Mouse (Mus musculus) embryonic facial prominence, embryonic 11.5 days (tissue): ENCODE results near the gene Hist1h1a. TPM values are rescaled to one million over a fixed set of nuclear protein-coding genes. Genes with fewer than 3 reads are reported as not detected.
"Not testable (repeated sequence)": the region's sequence is repeated elsewhere in the genome, so short reads cannot be mapped to it uniquely, and the experiment has no call there.

Source experiments
- ATAC-seq: fragments of 200-750 bp; cut with Nextera tagmentation; replicated peaks from 2 replicates; pipeline ENCODE4 v1.8.0; 2017; ENCODE audit warnings: low read depth; ENCODE audit not compliant: insufficient number of reproducible peaks, low FRiP score, low TSS enrichment
- DNase-seq: peaks from one replicate; pipeline ENCODE4 v3.0.0-alpha.2; 2015; ENCODE audit warnings: low spot score
- H3K27ac ChIP-seq: fragments of 300-500 bp; sonication (generic); replicated peaks from 2 replicates; pipeline ENCODE4 v1.5.1; 2014; ENCODE audit warnings: mild to moderate bottlenecking, low read depth, low read length, control low read depth
- H3K27me3 ChIP-seq: fragments of 300-500 bp; sonication (generic); 2 replicates; pipeline ENCODE4 v1.6.1; 2014; ENCODE audit warnings: mild to moderate bottlenecking, low read length, moderate library complexity, mixed read lengths; ENCODE audit not compliant: control insufficient read depth, insufficient read depth
- H3K36me3 ChIP-seq: fragments of 300-500 bp; sonication (generic); replicated peaks from 2 replicates; pipeline ENCODE4 v1.6.1; 2014; ENCODE audit warnings: low read depth, mild to moderate bottlenecking, low read length, moderate library complexity, mixed read lengths; ENCODE audit not compliant: control insufficient read depth, insufficient read depth
- H3K4me1 ChIP-seq: fragments of 300-500 bp; sonication (generic); 2 replicates; pipeline ENCODE4 v1.6.1; 2014; ENCODE audit warnings: low read length, mixed read lengths; ENCODE audit not compliant: control insufficient read depth, insufficient read depth
- H3K4me2 ChIP-seq: fragments of 300-500 bp; sonication (generic); 2 replicates; pipeline ENCODE4 v1.6.1; 2014; ENCODE audit warnings: low read depth, mild to moderate bottlenecking, control low read depth, low read length, moderate library complexity
- H3K4me3 ChIP-seq: fragments of 300-500 bp; sonication (generic); 2 replicates; pipeline ENCODE4 v1.5.1; 2014; ENCODE audit warnings: low read depth, low read length, control low read depth
- H3K9ac ChIP-seq: fragments of 300-500 bp; sonication (generic); replicated peaks from 2 replicates; pipeline ENCODE4 v1.6.1; 2014; ENCODE audit warnings: mild to moderate bottlenecking, control low read depth, low read length
- H3K9me3 ChIP-seq: fragments of 300-500 bp; sonication (generic); replicated peaks from 2 replicates; pipeline ENCODE4 v1.6.1; 2016; ENCODE audit warnings: mild to moderate bottlenecking, low read length, inconsistent platforms, mixed read lengths; ENCODE audit not compliant: control insufficient read depth
- WGBS: fragments of 180-500 bp; shearing (Covaris S2); extraction: QIAGEN DNeasy Blood & Tissue Kit; methylation state at CpG from one replicate; pipeline ENCODE4 v1.1.7; 2014; 5-methylcytosine and 5-hydroxymethylcytosine counted together
- polyA plus RNA-seq: library from polyadenylated mRNA; unstranded; fragments of >200 nt; fragmentation: Nextera tagmentation; extraction: Ambion mirVana; gene quantifications from 2 replicates; pipeline ENCODE4 v1.2.1, GENCODE M21; 2014

Gene Hist1h1a
- polyA plus RNA-seq, 1 experiment from 2014 or later = 4.5 TPM

DNA sequence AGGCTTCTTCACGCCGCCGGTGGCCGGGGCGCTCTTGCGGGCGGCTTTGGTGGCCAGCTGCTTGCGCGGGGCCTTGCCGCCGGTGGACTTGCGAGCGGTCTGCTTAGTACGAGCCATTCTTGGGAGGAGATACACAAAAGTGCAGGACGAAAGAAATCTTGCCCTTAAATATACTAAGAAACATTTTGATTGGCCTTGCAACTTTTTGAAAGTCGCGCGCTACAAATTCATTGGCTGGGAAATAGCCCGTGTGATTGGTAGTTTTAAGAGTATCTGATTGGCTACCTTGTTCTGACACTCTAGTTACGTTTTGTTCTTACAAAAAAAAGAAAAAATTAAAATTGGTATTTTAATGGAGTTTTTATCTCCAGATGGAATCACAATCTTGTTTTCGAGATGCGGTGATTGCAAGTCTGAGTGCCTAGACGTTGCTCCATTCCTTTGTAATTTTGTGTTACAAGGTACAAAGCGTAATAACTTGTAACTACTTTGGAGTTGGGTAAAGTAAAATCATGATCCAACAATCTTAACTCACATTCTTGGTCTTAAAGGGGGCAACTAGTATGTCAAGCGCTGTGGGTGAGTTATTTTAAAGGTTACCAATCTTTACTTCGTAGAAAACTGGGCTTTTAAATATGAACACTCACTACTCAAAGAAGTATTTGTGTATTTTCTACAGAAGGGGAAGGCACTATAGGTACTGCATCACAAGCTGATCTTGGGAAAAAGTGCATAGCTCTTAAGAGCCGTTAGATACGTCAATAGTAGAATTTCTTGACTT lies 17.9 kb upstream of the Hist1h1a start, which contains the start of gene Hist1h3c:
Hist1h3c (minus strand) TSS at position 222 of the 781 bp plus-strand sequence.
- DNase-seq (peak; percentile 94), ATAC-seq (peak; percentile 50; the same call in 1 of the 2 replicates)
- H3K4me2 ChIP-seq = peak within 1 kb of the TSS; percentile 49
- H3K36me3 ChIP-seq = no peaks in the 10 kb centered on the region
- H3K27me3 ChIP-seq = no peaks in the 10 kb centered on the region
- no peaks in the 10 kb centered on the region for H3K9me3 ChIP-seq
- peak within 1 kb of the TSS; percentile 99 for H3K27ac ChIP-seq
- H3K9ac ChIP-seq = peak within 1 kb of the TSS; percentile 74
- peak within 1 kb of the TSS; percentile 39 for H3K4me3 ChIP-seq
- WGBS = under 1% methylated on average over 23 of the region's 28 CpGs
- H3K4me1 ChIP-seq = no peaks in the 10 kb centered on the region

DNA sequence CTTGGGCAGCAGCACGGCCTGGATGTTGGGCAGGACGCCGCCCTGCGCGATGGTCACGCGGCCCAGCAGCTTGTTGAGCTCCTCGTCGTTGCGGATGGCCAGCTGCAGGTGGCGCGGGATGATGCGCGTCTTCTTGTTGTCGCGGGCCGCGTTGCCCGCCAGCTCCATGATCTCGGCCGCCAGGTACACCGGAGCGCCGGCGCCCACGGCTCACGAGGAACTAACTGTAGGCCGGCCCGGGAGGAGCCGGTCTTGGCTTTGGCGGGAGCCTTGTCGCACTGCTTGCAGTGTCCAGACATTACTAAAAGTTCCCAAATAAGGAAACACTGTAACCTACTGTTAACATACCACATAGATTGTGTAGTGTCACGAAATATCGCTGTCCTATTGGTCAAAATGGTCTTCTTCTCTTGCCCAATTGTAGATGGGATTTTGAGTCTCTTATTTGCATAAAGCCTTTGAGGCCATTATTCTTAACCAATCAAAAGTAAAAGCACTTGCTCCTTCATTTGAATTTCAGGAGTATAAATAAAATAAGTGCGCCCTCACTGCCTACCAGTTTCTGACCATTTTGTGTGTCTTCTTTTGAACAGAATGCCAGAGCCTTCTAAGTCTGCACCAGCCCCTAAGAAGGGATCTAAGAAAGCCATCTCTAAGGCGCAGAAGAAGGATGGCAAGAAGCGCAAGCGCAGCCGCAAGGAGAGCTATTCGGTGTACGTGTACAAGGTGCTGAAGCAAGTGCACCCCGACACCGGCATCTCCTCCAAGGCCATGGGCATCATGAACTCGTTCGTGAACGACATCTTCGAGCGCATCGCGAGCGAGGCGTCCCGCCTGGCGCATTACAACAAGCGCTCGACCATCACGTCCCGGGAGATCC lies 17.0 kb upstream of the Hist1h1a start, which contains the start of gene Hist1h2bb:
Hist1h2bb (plus strand) TSS at position 534 of the 880 bp plus-strand sequence.
- peak within 1 kb of the TSS; percentile 99 for H3K27ac ChIP-seq
- not testable (repeated sequence) for H3K9me3 ChIP-seq, H3K36me3 ChIP-seq, H3K4me1 ChIP-seq, H3K27me3 ChIP-seq
- DNase-seq = peak; percentile 91
- H3K4me2 ChIP-seq = peak within 1 kb of the TSS; percentile 49
- H3K9ac ChIP-seq = peak within 1 kb of the TSS; percentile 74
- peak; percentile 95 for ATAC-seq
- WGBS = under 1% methylated on average over 33 of the region's 58 CpGs
- H3K4me3 ChIP-seq = peak within 1 kb of the TSS; percentile 39

DNA sequence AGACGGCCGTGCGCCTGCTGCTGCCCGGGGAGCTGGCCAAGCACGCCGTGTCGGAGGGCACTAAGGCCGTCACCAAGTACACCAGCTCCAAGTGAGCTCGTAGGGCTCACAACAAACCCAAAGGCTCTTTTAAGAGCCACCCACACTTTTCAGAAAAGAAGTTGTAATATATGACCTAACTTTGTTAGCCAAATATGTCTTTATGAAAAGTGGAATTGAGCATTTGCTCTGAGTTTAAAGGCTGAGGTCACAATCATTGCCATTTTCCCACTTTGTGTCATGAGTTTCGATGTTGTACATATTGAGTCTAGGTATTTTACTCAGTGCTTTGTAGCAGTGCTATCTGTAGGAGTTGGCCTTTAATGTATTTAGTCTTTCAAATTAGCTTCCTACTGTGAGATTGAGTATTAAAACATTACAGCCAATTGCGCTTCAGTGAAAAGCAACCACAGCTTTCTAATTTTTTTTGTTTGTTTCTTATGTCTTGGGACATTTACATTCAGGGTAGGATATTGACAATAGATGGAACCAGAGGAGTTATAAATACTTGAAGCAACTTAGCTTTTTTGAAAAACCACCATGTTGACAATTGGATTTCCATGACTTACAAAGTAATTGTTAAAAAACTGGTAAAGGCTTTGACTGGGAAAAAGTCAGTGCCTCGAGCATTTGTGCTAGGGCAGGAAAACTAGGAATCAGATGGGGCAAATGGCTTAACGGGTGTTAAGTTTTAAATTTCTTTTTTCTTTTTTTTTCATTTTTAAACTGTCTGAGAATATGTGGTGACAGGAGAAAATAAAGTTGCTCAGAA lies 16.2 kb upstream of the Hist1h1a start:
- Histone ChIP-seq H3K9me3 (no peaks in the 10 kb centered on the region), H3K27ac (peak overlapping the region; percentile 99), H3K27me3 (no peaks in the 10 kb centered on the region), H3K4me2 (peak overlapping the region; percentile 33), H3K4me1 (no peaks in the 10 kb centered on the region), H3K4me3 (peak overlapping the region; percentile 25), H3K36me3 (no peaks in the 10 kb centered on the region), H3K9ac (peak overlapping the region; percentile 54)
- ATAC-seq = no peak
- peak; percentile 68 for DNase-seq
- 5% methylated on average over 10 of the region's 13 CpGs for WGBS

DNA sequence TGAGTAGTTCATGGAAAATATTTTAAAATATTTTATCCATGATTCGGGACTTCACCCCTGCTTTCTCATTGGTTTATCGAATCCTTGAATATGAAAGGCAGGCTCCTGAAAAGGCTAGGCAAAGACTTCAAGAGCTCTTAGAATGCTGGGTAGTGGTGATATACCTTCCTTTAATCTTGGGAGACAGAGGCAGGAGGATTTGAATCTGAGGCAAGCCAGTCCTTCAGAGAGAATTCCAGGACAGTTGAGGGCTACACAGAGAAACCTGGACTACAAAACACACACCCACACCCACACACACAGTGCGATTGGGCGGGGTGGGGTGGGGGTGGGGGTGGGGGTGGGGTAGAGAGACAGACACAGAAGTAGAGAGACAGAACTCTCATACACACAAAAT lies 15.6 kb upstream of the Hist1h1a start:
- WGBS = 13% methylated on average over 4 of the region's 4 CpGs
- peak overlapping the region; percentile 99 for H3K27ac ChIP-seq
- peak overlapping the region; percentile 51 for H3K9ac ChIP-seq
- H3K27me3 ChIP-seq = no peaks in the 10 kb centered on the region
- H3K9me3 ChIP-seq = no peaks in the 10 kb centered on the region
- no peaks in the 10 kb centered on the region for H3K36me3 ChIP-seq
- H3K4me3 ChIP-seq = no peak overlapping the region
- H3K4me1 ChIP-seq = no peaks in the 10 kb centered on the region
- peak; percentile 68 for DNase-seq
- ATAC-seq = no peak
- peak overlapping the region; percentile 29; the same call in 1 of the 2 replicates for H3K4me2 ChIP-seq

DNA sequence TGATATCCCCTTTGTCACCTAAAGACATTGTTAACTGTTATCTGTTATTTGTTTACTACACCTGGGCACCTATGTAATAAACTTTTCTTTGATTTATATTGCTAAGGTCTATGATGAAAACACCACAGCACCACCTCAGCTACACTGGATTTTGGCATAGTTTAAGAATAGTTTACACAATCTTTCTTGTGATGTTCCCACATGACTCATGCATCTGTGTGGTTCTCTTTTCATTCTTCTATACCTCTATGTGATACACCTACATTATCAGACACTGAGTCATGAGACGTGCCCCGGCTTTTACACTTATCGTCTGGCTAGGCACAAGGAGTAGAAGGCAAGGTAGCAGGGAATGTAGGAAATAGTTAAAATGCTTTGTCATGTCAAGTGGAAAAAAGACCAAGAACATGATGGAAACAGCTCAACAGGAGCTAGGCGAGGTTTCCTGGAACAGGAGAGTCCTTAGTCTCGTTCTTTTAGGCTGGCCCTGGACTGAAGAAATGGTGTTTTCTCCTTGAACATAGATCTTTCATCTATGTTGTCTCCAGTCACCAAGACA lies 13.8 kb upstream of the Hist1h1a start:
- no peaks in the 10 kb centered on the region for H3K36me3 ChIP-seq
- H3K4me3 ChIP-seq = no peak overlapping the region
- H3K27ac ChIP-seq = peak overlapping the region; percentile 72; the same call in 1 of the 2 replicates
- no peaks in the 10 kb centered on the region for H3K27me3 ChIP-seq
- WGBS = 91% methylated on average over 5 of the region's 5 CpGs
- no peak overlapping the region for H3K9ac ChIP-seq
- DNase-seq = no peak
- no peak overlapping the region for H3K4me2 ChIP-seq
- no peaks in the 10 kb centered on the region for H3K4me1 ChIP-seq
- H3K9me3 ChIP-seq = no peaks in the 10 kb centered on the region
- no peak for ATAC-seq

DNA sequence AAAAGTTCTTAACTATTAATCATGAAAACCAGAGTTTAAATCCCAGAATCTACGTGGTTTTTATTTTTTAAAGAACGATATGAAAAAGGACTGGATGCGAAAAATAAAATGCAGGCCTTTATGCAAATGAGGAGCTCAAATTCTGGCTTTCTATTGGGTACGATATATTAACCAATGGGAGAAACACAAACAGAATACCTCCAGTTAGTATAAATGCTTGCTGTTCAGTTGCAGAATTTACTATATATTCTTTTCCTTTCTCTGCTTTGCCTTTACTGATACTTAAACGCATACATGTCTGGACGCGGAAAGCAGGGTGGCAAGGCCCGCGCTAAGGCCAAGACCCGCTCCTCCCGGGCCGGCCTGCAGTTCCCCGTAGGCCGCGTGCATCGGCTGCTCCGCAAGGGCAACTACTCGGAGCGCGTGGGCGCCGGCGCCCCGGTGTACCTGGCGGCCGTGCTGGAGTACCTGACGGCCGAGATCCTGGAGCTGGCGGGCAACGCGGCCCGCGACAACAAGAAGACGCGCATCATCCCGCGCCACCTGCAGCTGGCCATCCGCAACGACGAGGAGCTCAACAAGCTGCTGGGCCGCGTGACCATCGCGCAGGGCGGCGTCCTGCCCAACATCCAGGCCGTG lies 12.5 kb upstream of the Hist1h1a start, which contains the start of gene Hist1h2ab:
Hist1h2ab (plus strand) TSS at position 288 of the 639 bp plus-strand sequence.
- peak within 1 kb of the TSS; percentile 56 for H3K4me2 ChIP-seq
- peak; percentile 89 for DNase-seq
- H3K9ac ChIP-seq = peak within 1 kb of the TSS; percentile 69
- peak; percentile 32 for ATAC-seq
- H3K4me3 ChIP-seq = peak within 1 kb of the TSS; percentile 37
- not testable (repeated sequence) for H3K27me3 ChIP-seq, H3K4me1 ChIP-seq, H3K9me3 ChIP-seq, H3K36me3 ChIP-seq
- H3K27ac ChIP-seq = peak within 1 kb of the TSS; percentile 97
- WGBS = 1% methylated on average over 22 of the region's 47 CpGs

DNA sequence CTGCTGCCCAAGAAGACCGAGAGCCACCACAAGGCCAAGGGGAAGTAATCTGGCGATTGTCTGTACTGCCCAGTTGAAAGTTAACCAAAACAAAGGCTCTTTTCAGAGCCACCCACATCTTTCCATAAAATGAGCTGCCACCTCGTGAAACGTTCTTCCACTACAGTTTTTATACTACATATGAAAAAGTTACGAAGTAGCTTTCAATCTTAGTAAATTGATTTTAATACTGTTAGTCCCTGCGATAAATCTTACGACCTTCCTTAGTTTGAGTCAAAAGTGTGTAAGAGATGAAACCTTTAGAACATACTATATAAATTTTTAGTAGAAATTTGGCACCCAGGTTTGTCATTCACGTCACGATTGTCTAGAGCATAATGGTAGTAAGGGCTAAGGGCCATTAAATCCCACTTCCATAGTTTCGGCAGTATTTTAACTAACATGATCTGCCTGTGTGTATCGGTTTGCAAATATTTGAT lies 11.9 kb upstream of the Hist1h1a start:
- no peak for ATAC-seq
- Histone ChIP-seq H3K4me2 (peak overlapping the region; percentile 56), H3K4me3 (peak overlapping the region; percentile 37), H3K4me1 (no peaks in the 10 kb centered on the region), H3K27me3 (no peaks in the 10 kb centered on the region), H3K36me3 (no peaks in the 10 kb centered on the region), H3K27ac (peak overlapping the region; percentile 97), H3K9me3 (no peaks in the 10 kb centered on the region), H3K9ac (peak overlapping the region; percentile 69)
- under 1% methylated on average over 11 of the region's 11 CpGs for WGBS
- DNase-seq = peak; percentile 73
